Mouse (Mus musculus) CH12.LX (cell line): ENCODE measurements around the gene Mrtfa. TPM values are rescaled to one million over a fixed set of nuclear protein-coding genes. Genes with fewer than 3 reads are reported as not detected.

Source experiments
- DNase-seq: peaks from one replicate; pipeline ENCODE4 v3.0.0-alpha.2; 2013; ENCODE audit errors: extremely low read depth
- H3K27ac ChIP-seq: 2 replicates; pipeline ENCODE4 v1.5.1; 2012; ENCODE audit warnings: low read depth, mild to moderate bottlenecking, control low read depth, moderate library complexity; ENCODE audit not compliant: insufficient read depth
- H3K27me3 ChIP-seq: replicated peaks from 2 replicates; pipeline ENCODE3; 2012; ENCODE audit warnings: inconsistent platforms
- H3K36me3 ChIP-seq, 2 experiments: replicated peaks in 1 of 2; 2 replicates each; pipeline versions ENCODE3 to v1.6.1; 2012; ENCODE audit warnings: inconsistent platforms in 1 of 2, low read length in 1 of 2, mild to moderate bottlenecking in 1 of 2, mixed read lengths in 1 of 2, moderate library complexity in 1 of 2; ENCODE audit not compliant: control insufficient read depth in 1 of 2, insufficient read depth in 1 of 2
- H3K4me1 ChIP-seq, 2 experiments: 2 replicates each; pipeline ENCODE4 v1.6.1; 2012; ENCODE audit warnings: inconsistent platforms in 1 of 2, moderate library complexity in 1 of 2; ENCODE audit not compliant: insufficient read depth in 2 of 2, control insufficient read depth in 1 of 2
- H3K4me2 ChIP-seq: 2 replicates; pipeline ENCODE4 v1.6.1; 2012; ENCODE audit warnings: low read depth, mild to moderate bottlenecking, control low read depth; ENCODE audit not compliant: poor library complexity, insufficient read depth, severe bottlenecking
- H3K4me3 ChIP-seq, 3 experiments: fragments of 150-350 bp in 1 of 3; sonication (generic) in 1 of 3; replicated peaks in 1 of 3; 2 replicates each; pipeline versions ENCODE3 to v1.5.1; 2011 to 2012; ENCODE audit warnings: low read depth in 2 of 3, low read length in 2 of 3, mild to moderate bottlenecking in 2 of 3, moderate library complexity in 2 of 3, control low read depth in 1 of 3, improper control_type of control experiment in 1 of 3, inconsistent platforms in 1 of 3, mixed read lengths in 1 of 3; ENCODE audit not compliant: poor library complexity in 1 of 3
- H3K79me2 ChIP-seq: replicated peaks from 2 replicates; pipeline ENCODE4 v1.6.1; 2012; ENCODE audit warnings: mild to moderate bottlenecking, moderate library complexity; ENCODE audit not compliant: control insufficient read depth, poor library complexity, insufficient read depth, severe bottlenecking; ENCODE audit errors: extremely low read depth
- H3K9ac ChIP-seq: 2 replicates; pipeline ENCODE4 v1.6.1; 2012; ENCODE audit warnings: low read depth, mild to moderate bottlenecking, control low read depth, moderate library complexity; ENCODE audit not compliant: insufficient read depth
- H3K9me3 ChIP-seq: replicated peaks from 2 replicates; pipeline ENCODE3; 2012; ENCODE audit warnings: low read length, inconsistent platforms, mixed read lengths
- CHD1 ChIP-seq: IDR thresholded peaks from 2 replicates; pipeline ENCODE4 v1.6.1; 2012; ENCODE audit warnings: low read depth, low read length, improper control_type of control experiment, inconsistent platforms
- CHD2 ChIP-seq: IDR thresholded peaks from 2 replicates; pipeline ENCODE4 v1.6.1; 2011; ENCODE audit warnings: low read length, improper control_type of control experiment
- CTCF ChIP-seq, 2 experiments: IDR thresholded peaks in 1 of 2; conservative IDR thresholded peaks in 1 of 2; 2 replicates each; pipeline ENCODE4 v1.5.1; 2011 to 2012; ENCODE audit warnings: low read depth in 2 of 2, low read length in 2 of 2, improper control_type of control experiment in 1 of 2, inconsistent platforms in 1 of 2, mild to moderate bottlenecking in 1 of 2, moderate library complexity in 1 of 2
- E2F4 ChIP-seq: IDR thresholded peaks from 2 replicates; pipeline ENCODE4 v1.6.1; 2011; ENCODE audit warnings: low read depth, low read length, improper control_type of control experiment; ENCODE audit not compliant: insufficient replicate concordance
- EP300 ChIP-seq: IDR thresholded peaks from 2 replicates; pipeline ENCODE4 v1.6.1; 2011; ENCODE audit warnings: low read length, improper control_type of control experiment
- GABPA ChIP-seq: IDR thresholded peaks from 2 replicates; pipeline ENCODE4 v1.6.1; 2012; ENCODE audit warnings: low read depth, low read length, improper control_type of control experiment, inconsistent platforms; ENCODE audit not compliant: insufficient replicate concordance
- HCFC1 ChIP-seq: IDR thresholded peaks from 2 replicates; pipeline ENCODE4 v1.6.1; 2012; ENCODE audit warnings: low read depth, mild to moderate bottlenecking, inconsistent platforms, low read length, improper control_type of control experiment
- IRF4 ChIP-seq: IDR thresholded peaks from 2 replicates; pipeline ENCODE4 v1.6.1; 2014; ENCODE audit warnings: low read depth, mild to moderate bottlenecking, inconsistent platforms, low read length, improper control_type of control experiment
- JUN ChIP-seq: IDR thresholded peaks from 2 replicates; pipeline ENCODE4 v1.6.1; 2011; ENCODE audit warnings: low read depth, mild to moderate bottlenecking, low read length, improper control_type of control experiment, moderate library complexity; ENCODE audit not compliant: insufficient read depth
- JUND ChIP-seq: conservative IDR thresholded peaks from 2 replicates; pipeline ENCODE4 v1.6.1; 2011; ENCODE audit warnings: low read depth, low read length, improper control_type of control experiment
- KAT2A ChIP-seq: IDR thresholded peaks from 2 replicates; pipeline ENCODE4 v1.6.1; 2012; ENCODE audit warnings: low read length, improper control_type of control experiment, inconsistent platforms; ENCODE audit not compliant: insufficient replicate concordance
- MAX ChIP-seq: IDR thresholded peaks from 2 replicates; pipeline ENCODE4 v1.6.1; 2011; ENCODE audit warnings: low read length, improper control_type of control experiment
- MAZ ChIP-seq: IDR thresholded peaks from 2 replicates; pipeline ENCODE4 v1.6.1; 2012; ENCODE audit warnings: low read depth, mild to moderate bottlenecking, inconsistent platforms, low read length, improper control_type of control experiment, moderate library complexity
- MEF2A ChIP-seq: IDR thresholded peaks from 2 replicates; pipeline ENCODE4 v1.6.1; 2014; ENCODE audit warnings: low read depth, mild to moderate bottlenecking, inconsistent platforms, low read length, improper control_type of control experiment, borderline replicate concordance
- MXI1 ChIP-seq: IDR thresholded peaks from 2 replicates; pipeline ENCODE4 v1.6.1; 2011; ENCODE audit warnings: mild to moderate bottlenecking, low read depth, low read length, improper control_type of control experiment
- NELFE ChIP-seq: IDR thresholded peaks from 2 replicates; pipeline ENCODE4 v1.6.1; 2011; ENCODE audit warnings: low read depth, low read length, improper control_type of control experiment
- NRF1 ChIP-seq: IDR thresholded peaks from 2 replicates; pipeline ENCODE4 v1.6.1; 2014; ENCODE audit warnings: low read depth, mild to moderate bottlenecking, inconsistent platforms, low read length, improper control_type of control experiment, moderate library complexity
- PAX5 ChIP-seq: IDR thresholded peaks from 2 replicates; pipeline ENCODE4 v1.6.1; 2012; ENCODE audit warnings: low read length, inconsistent platforms, mixed read lengths
- SMC3 ChIP-seq: IDR thresholded peaks from 2 replicates; pipeline ENCODE4 v1.6.1; 2011; ENCODE audit warnings: low read depth, low read length, improper control_type of control experiment
- TCF12 ChIP-seq: IDR thresholded peaks from 2 replicates; pipeline ENCODE4 v1.6.1; 2014; ENCODE audit warnings: low read depth, mild to moderate bottlenecking, inconsistent platforms, low read length, improper control_type of control experiment
- UBTF ChIP-seq: IDR thresholded peaks from 2 replicates; pipeline ENCODE4 v1.6.1; 2012; ENCODE audit warnings: low read depth, mild to moderate bottlenecking, inconsistent platforms, low read length, improper control_type of control experiment, moderate library complexity
- USF1 ChIP-seq: IDR thresholded peaks from 2 replicates; pipeline ENCODE4 v1.6.1; 2014; ENCODE audit warnings: low read depth, mild to moderate bottlenecking, inconsistent platforms, low read length, improper control_type of control experiment
- USF2 ChIP-seq: conservative IDR thresholded peaks from 2 replicates; pipeline ENCODE4 v1.6.1; 2011; ENCODE audit warnings: low read depth, low read length, improper control_type of control experiment
- ZC3H11A ChIP-seq: IDR thresholded peaks from 2 replicates; pipeline ENCODE4 v1.6.1; 2012; ENCODE audit warnings: low read depth, mild to moderate bottlenecking, inconsistent platforms, low read length, improper control_type of control experiment
- ZKSCAN1 ChIP-seq: IDR thresholded peaks from 2 replicates; pipeline ENCODE4 v1.6.1; 2012; ENCODE audit warnings: low read depth, inconsistent platforms, low read length, improper control_type of control experiment, borderline replicate concordance
- dilution Hi-C: fragments of 300-500 bp; cut with MboI; formaldehyde crosslinking; loops from 2 replicates; pipeline ENCODE4 v1.14.3; 2020; ENCODE audit warnings: low sequenced_read_pairs; ENCODE audit not compliant: extremely low pct_unique_long_range_greater_than_20kb, extremely low pct_ligation_motif_present
- in situ Hi-C: fragments of 300-500 bp; cut with MboI; formaldehyde crosslinking; loops from 3 replicates; pipeline ENCODE4 v1.14.3; 2019; ENCODE audit warnings: low sequenced_read_pairs, low pct_ligation_motif_present, low pct_unique_long_range_greater_than_20kb, mixed read lengths
- polyA plus RNA-seq: library from polyadenylated mRNA; unstranded; fragments of >175 nt; gene quantifications from 2 replicates; pipeline ENCODE4 v1.2.1, GENCODE M21; 2012; ENCODE audit warnings: low read depth; ENCODE audit not compliant: insufficient read length
- total RNA-seq, 2 experiments: library from RNA; depleted of rRNA; stranded (reverse); fragments of 300-350 nt in 1 of 2; fragments of >200 nt in 1 of 2; gene quantifications; 2 replicates each; pipeline ENCODE4 v1.2.3; 2012 to 2014

Gene Mrtfa
- total and polyA plus RNA-seq, 3 experiments = 4.6 to 23.2 (median 8.2) TPM

- no peaks in the 10 kb centered on the region for H3K9me3 ChIP-seq
- no peaks in the 10 kb centered on the region for H3K79me2 ChIP-seq
- H3K9ac ChIP-seq = no peak overlapping the region
- DNase-seq = no peak
- in situ Hi-C loops = no loop called here
- no peak overlapping the region for H3K27ac ChIP-seq
- H3K36me3 ChIP-seq = peaks cover 16 to 62% of the 10 kb centered on the region in 2 experiments
- no peak for TF ChIP-seq ZKSCAN1
- no peak overlapping the region for H3K4me2 ChIP-seq
- H3K4me3 ChIP-seq = no peak overlapping the region
- peaks cover 34 to 77% of the 10 kb centered on the region in 2 experiments for H3K4me1 ChIP-seq
- dilution Hi-C loops = no loop called here
- H3K27me3 ChIP-seq = no peaks in the 10 kb centered on the region
Measured at GRCm38 (mm10) chr15:81023842-81024241, 166.7 kb downstream of the Mrtfa start.

GRCm38 (mm10) chr15:81022437-81022836 lies 168.1 kb downstream of the Mrtfa start:
- peak overlapping the region; percentile 73 for H3K27ac ChIP-seq
- dilution Hi-C loops = no loop called here
- H3K27me3 ChIP-seq = no peaks in the 10 kb centered on the region
- no peaks in the 10 kb centered on the region for H3K9me3 ChIP-seq
- in situ Hi-C loops = no loop called here
- H3K79me2 ChIP-seq = no peaks in the 10 kb centered on the region
- no peak overlapping the region for H3K9ac ChIP-seq
- TF ChIP-seq HCFC1 = no peak
- no peak for TF ChIP-seq IRF4
- no peak for TF ChIP-seq TCF12
- no peak for TF ChIP-seq KAT2A
- no peak for TF ChIP-seq JUND
- TF ChIP-seq CHD2 = no peak
- no peak for TF ChIP-seq MAX
- TF ChIP-seq, all 38 proteins: peak for 0
- Histone ChIP-seq H3K36me3 (peaks cover 29 to 76% of the 10 kb centered on the region in 2 experiments), H3K4me3 (no peak overlapping the region), H3K4me2 (no peak overlapping the region), H3K4me1 (peaks cover 29 to 63% of the 10 kb centered on the region in 2 experiments)
- DNase-seq = no peak

- H3K9ac ChIP-seq = no peak overlapping the region
- peaks cover 21 to 53% of the 10 kb centered on the region in 2 experiments for H3K4me1 ChIP-seq
- H3K9me3 ChIP-seq = no peaks in the 10 kb centered on the region
- DNase-seq = peak; percentile 88
- H3K4me2 ChIP-seq = peak overlapping the region; percentile 18; the same call in 1 of the 2 replicates
- no peaks in the 10 kb centered on the region for H3K79me2 ChIP-seq
- in situ Hi-C loops = no loop called here
- peaks cover 39 to 85% of the 10 kb centered on the region in 2 experiments for H3K36me3 ChIP-seq
- H3K27ac ChIP-seq = peak overlapping the region; percentile 73
- dilution Hi-C loops = no loop called here
- H3K4me3 ChIP-seq = no peak overlapping the region
- H3K27me3 ChIP-seq = no peaks in the 10 kb centered on the region
- TF ChIP-seq CHD1 (no peak), ZKSCAN1 (no peak), NRF1 (no peak), MXI1 (peak; percentile 54; the same call in 1 of the 2 replicates), ZC3H11A (no peak), MEF2A (peak; percentile 78), MAZ (0 out of 2 replicates have a peak, but pooled peaks have one; percentile 44), UBTF (peak; percentile 91), USF2 (no peak), GABPA (no peak), SMC3 (no peak), KAT2A (no peak), MAX (0 out of 2 replicates have a peak, but pooled peaks have one; percentile 31), CHD2 (peak; percentile 65; the same call in 1 of the 2 replicates), E2F4 (no peak), CTCF (conservative IDR thresholded peaks at IDR 0.05 in 1 of 2, IDR thresholded peaks at IDR 0.05 in 1 of 2; ENCODE audit: low read depth in 2 of 2, low read length in 2 of 2) (no peak), NELFE (no peak), EP300 (peak; percentile 82), PAX5 (no peak), HCFC1 (no peak), IRF4 (peak; percentile 68), JUN (no peak), USF1 (no peak)
Measured at GRCm38 (mm10) chr15:81021377-81021776, 169.2 kb downstream of the Mrtfa start.
